Mouse (Mus musculus): ENCODE data around the gene Dbndd2.

The Dbndd2 gene

DNA sequence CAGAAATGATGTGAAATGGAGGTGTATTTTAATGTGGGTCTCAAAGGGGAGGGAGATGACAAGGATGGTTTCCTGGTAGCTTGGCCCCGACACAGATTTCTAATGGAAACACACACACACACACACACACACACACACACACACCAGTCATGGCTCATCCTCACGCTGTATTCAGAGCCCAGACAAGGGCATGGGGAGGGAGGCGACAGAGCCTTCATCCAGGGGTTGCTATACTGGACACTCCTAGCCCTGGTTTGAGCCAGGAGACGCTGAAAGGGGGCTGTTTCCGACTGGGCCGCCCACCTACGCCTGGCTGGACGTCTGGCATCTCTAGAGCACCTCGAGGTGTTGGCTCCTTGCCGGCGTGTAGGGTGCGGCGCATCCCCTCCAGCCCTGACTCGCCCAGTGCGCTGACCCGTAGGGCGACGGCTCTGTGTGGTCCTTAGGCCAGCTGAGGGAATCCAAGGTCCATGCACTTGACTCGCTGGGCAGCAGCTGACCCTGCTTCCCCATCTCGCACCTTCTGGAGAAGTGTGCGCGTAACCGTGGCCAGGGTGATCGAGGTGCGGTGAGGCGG lies at the start of gene Dbndd2:
Dbndd2 (plus strand) TSS at position 426 of the 577 bp plus-strand sequence.
- DNase-seq (ENCODE audit: low read depth) = no peak

DNA sequence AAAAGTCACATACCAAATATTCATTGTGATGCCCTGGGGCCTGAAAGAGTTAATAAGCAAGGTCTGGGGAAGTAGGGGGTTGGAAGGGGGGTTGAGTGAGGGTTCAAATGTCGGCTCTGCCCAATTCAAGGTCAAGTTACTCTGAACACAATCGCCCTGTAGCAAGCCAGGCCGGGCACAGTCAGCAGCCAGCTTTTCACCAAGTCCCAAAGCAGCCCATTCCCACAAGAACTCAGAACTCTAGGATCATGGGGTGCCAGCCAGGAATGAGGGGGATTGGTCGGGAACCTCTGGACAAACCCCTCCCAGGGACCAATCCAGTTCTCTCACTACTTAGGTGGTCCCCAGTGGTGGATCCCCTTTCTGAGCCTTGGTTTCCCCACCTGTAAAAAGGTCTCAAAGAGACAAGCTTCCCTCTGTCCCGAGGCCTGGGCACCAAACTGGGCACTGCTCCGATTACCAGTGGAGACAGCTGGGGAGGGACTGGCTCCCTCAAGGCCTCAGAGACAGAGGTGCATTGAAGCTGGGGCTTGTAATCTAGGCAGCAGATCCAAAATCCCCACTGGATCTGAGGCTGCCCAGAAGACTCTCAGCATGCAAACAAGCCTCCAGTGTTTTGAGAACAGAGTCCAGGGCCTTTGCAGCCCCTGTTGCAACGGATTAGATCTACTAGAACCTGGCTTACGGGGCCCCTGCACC lies 49.5 kb upstream of the Dbndd2 start:
- DNase-seq (ENCODE audit: low read depth) = no peak

DNA sequence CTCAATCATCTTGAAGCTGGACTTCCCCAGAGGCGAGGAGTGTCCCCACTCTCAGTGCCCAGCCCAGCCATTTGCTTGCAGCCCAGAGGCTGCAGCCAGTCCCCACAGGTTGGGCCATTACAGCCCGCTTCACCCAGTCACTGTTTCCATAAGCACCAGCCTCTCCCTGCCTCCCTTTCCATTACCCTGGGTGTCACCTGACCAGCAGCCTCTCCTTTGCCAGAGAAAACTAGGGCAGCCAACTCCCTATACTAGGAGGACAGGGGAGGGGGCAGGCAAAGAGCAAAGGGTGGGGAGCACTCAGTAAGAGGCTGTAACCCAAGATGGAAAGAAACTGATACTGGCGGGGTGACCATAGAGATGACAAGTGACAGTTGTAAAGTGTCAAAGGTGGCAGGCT lies 48.9 kb upstream of the Dbndd2 start:
- no peak for DNase-seq (ENCODE audit: low read depth)

DNA sequence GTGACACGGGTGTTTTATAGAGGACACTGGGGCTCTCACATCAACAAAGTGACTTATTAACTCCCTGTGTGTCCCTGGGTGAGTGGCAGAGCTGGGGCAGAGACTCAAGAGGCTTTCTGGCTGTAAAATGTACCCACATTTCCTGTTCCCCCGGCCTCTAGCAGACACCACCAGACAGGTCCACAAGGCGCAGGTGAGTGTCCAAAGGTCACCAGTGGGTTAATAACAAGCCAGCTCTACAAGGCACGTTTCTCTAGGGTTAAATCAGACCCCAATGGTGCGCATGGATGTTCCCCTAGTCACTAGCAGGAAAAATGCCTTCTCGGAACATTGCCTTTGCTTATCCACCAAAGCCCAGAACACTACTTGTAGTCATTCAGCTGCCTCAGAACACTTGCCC lies 48.2 kb upstream of the Dbndd2 start:
- DNase-seq (ENCODE audit: low read depth) = no peak

DNA sequence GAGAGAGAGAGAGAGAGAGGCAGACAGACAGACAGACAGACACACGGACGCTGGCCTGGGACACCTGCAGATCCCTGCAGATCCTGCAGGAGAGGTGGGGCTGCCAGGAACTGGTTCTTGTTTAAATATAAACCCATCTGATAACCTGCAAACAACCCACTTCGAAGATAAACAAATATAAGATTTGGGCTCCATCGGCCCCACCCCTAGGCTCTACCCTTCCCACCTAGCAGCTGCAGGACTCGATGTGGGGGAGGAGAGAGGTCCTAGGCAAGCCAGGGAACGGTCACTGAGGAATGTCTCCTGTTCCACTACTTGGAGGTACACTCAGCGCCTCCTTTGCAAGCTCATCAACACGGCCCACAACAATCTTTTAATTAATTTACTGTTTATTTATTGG lies 47.6 kb upstream of the Dbndd2 start:
- no peak for DNase-seq (ENCODE audit: low read depth)

DNA sequence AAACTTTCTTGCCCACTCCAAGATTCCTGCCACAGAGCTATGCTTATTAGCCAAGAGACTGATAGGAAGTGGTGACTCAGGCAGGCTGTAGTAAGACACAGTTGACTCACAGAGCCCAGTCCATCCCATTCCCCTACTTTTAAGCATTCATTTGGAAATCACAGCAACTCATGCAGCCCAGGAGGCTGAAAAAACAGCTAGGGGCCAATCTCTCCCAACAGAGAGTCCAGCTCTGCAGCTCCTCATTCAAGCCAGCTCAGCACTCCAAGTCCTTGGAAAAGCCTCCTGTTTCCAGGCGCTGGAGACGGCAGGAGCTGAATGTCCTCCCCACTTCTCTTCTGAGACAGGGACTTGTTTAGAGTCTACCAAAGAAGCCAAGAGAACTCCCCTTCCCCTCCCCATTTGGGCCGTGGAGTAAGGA lies 46.9 kb upstream of the Dbndd2 start:
- no peak for DNase-seq (ENCODE audit: low read depth)

DNA sequence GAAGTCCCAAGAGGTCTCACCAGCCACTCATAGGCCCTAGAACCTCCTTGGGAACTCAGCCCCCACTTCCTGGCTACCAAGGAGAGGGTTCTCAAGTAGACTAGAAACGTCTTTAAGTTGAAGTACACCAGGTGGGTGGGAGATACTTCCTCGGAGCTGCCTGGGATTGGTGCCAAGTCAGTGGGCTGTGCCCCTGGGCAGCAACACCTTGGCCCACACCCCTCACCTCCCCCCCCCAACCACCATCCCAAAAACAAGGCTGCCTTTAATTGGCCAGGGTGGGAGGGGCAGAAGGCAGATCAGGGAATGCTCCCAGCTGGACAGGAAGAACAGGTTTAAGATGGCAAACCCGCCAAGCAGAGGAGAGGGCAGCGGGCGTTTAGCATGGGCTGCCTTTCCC lies 45.6 kb upstream of the Dbndd2 start:
- no peak for DNase-seq (ENCODE audit: low read depth)

DNA sequence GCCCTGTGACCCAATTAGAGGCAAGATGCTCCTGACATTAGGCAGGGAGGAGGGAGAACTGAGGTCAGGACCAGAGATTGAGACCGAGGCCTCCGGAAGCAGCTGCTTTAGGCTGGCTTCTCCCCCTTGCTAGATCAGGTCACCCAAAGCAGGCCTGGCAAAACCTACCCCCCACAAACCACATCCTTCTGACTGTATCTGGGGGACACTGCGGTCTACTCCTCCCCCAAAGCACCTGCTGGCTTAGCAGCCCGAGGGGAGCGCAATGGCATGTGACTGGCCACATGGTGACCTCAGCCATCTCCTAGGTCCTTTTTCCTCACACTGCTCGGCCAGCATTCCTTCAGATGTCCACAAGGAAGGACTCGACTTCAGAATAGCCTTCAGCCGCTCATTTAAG lies 44.8 kb upstream of the Dbndd2 start:
- no peak for DNase-seq (ENCODE audit: low read depth)

DNA sequence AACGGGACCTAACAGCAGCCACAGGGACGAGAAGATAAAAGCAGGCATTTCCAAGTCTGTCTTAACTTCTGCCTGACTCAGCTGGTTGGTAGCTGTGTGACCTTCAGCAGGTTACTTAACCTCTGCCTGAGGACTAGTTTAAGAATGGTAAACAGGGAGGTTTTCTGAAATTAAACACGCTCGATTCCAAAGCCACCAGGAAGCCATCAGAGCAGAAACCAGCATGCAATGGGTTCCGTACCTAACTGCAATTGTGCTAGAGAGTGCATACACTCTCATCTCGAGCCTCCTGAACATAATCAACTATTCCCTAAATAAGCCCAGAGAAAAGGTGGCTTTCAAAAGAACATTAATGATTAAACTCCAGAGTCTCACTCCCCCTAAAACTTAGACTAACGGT lies 44.2 kb upstream of the Dbndd2 start:
- no peak for DNase-seq (ENCODE audit: low read depth)

DNA sequence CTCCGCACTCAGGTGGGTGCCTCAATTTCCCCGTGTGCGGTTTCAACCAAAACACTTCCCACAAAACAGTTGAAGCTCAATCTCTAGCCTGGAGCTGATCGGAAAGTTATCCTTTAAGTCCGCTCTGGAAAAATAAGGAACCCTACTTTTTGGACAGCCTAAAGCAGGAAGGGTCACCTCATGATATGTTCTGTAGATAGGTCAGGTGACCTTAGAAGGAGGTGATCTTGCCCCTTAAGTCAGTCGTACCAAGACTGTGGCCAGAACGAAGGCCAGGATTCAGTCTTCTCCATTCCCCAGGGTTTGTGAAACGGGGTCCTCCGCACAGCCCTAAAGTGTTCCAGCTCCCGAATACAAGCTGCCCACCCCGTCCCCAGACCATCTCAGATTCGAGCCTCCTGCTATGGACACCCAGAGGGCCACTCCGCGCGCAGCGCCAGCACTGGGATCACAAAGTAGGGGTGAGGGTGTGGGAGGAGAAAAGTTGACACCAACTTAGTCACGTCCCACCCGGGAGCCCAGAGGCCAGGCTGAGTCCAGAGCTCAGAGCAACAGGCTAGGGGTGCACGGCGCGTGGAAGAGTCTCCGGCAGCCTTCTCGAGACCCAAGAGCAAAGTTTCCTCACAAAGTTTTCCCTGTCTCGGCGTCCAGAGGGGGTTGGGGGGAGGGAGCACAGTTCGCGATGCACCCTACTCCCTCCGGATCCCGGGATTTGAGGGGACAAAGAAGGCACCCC lies 43.4 kb upstream of the Dbndd2 start:
- no peak for DNase-seq (ENCODE audit: low read depth)

DNA sequence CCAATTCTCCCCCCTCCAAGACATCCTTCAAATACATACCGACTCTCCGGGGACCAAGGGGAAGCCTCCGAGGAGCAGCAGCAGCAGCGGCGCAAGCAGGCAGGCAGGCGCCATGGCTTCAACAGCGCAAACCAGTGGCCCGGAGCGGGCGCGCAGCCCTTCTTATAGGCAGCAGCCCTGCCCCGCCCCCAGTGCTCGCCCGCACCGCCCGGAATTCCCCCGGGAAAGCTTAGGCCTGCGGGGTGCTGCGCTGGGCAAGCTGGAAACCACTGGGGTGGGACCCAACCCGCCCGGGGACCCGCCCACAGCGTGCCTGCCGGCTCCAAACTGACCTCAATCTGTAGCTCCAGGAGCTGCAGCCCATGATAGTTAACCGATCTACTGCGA lies 42.9 kb upstream of the Dbndd2 start:
- DNase-seq (ENCODE audit: low read depth) = no peak

DNA sequence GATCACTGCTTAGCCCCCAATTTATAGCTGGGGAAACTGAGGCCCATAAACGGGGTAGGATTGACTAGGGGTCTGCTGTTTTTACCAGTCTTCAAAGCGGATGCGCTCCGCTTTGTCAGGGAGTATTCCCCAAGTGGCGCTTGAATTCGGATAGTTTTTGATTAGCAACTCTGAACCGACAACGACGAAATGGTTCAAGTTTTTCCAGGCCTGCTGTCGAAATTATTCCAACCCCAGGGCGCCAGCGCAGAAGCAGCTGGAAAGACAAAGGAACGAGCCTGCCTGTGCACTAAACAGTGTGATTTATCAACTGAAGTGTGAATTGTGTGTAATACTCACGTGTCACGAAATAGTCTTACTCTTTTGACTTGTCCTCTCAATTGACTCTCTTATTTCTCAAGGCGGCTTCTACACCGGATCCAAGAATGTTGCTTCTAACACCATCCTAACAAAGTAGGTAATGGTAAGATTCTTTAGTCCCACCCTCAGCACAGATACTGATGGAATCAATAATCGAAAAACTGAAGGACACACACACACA lies 42.4 kb upstream of the Dbndd2 start, which contains the start of gene Sdc4:
Sdc4 (minus strand) TSS at position 428 of the 541 bp plus-strand sequence.
- no peak for DNase-seq (ENCODE audit: low read depth)

DNA sequence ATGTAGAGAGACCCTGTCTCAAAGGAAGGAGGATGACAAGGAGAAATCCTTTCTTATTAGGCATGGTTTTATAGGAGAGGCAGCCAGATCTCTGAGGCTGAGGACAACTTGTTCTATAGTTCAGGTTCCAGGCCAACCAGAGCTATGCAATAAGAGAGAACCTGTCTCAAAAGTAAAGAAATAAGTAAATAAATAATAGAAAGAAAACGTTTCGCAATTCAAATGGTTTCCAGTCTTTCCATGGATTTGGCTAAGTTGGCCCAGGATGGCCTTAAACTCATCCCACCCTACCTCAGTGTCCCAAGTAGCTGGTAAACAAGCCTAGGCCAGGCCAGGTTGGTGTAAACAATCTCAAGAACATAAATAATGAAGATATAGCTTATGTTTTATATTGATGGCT lies 41.2 kb upstream of the Dbndd2 start:
- DNase-seq (ENCODE audit: low read depth) = no peak

DNA sequence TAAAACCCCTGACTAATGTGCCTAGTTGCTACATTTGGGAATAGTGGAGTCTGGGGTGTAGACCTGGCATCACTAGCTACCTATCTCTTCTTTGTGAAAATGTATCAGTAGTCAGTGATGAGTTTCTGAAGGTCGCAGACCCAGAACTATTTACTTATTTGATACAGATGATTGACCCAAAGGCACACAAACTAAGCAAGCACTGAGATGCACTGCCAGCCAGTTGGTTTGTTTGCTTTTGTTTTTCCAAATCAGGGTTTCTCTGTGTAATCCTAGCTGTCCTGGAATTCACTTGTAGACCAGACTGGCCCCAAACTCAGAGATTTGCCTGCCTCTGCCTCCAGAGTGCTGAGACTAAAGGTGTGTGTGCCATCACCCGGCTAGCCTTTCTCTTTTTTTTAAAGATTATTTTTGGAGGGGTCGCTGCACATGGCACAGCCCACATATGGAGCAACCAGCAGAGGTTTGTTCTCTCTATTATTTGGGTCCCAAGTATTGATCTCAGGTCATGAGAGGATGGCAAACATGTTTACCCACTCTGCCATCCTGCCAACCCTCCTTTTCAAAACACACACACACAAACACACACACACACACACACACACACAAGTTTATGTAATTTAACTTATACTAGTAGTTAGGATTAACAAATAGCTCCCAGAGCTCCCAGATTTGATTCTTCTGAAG lies 40.4 kb upstream of the Dbndd2 start:
- no peak for DNase-seq (ENCODE audit: low read depth)

DNA sequence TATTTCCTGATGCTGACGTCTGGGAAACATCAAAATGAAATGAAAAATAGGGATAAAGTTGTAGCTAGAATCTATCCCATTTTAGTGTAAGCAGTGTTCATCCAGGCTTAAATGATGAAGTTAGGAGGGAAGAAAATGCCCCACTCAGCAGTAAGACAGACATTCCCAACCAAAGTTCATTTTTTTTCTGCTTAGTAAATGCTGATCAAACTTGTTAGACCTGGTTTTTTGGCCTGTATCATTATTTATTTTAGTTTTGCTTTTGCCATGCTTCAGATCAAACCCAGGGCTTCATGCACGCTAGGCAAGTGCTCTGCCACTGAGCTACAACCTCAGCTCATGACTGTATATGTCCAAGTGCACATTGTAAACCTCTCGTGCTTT lies 39.8 kb upstream of the Dbndd2 start:
- DNase-seq (ENCODE audit: low read depth) = no peak

DNA sequence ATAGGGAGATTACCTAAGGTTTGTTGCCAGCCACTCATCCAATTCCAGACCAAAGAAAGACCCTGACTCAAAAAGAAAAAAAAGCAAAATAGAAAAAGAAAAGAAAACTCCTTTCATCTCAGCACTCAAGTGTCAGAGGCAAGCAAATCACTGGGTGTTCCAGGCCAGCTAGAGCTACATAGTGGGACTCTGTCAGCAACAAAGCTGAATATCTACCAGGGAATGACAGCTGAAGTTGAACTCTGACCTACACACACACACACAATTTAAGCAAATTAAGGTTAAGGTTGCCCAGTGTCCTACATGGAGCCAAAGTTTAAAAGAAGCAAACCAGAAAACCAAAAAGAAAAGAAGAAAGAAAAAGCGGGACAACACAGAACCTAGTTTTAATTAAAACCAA lies 37.8 kb upstream of the Dbndd2 start:
- DNase-seq (ENCODE audit: low read depth) = no peak

DNA sequence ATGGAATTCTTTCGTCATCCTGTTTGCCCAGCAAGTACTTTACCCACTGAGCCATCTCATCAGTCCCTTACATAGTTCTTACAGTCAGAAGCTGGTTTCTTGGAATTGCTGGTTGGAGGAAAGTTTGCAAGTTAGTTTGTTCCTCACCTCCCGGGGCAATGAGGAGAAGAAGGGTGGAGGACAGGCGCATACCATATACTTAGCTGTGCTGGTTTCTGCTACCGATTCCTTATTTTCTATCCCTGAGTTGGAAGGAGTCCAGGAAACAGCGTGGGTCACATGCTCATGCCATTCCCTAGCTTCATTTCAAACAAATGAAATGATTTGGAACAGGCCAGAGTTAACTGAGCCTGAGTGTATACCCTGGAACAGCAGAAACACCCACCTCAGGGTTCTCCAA lies 37.0 kb upstream of the Dbndd2 start:
- DNase-seq (ENCODE audit: low read depth) = no peak

DNA sequence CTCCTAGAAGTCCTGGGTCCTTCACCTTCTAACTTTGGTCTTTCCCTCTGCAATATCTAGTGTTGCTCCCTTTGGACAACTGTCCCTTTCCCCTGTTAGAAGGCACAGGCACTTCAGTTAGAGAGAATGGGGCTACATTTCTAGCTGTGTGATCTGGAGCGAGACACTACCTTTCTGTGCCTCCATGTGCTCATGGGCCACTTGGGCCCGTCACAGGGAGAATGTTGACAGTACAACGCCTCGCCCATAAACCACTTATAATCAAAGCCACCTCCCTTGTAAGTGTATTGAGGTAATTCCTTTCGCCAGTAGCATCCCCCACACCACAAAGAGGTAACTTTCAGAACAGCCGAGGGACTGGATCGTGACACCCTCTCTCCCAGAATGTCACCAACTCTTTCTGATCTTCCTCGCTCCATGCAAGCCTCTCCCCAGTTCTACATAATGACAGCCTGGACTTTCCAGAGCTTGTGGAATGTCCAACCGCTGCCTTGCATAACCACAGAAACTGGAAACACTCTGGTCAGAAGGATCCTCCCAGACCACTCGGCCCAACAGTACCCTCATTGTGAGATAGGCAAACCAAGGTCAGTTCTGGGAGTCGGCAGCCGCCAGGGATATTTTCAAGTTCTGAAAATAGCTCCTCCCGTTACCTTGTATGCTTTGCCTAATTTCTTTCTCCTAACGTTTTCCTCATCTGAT lies 36.4 kb upstream of the Dbndd2 start:
- DNase-seq (ENCODE audit: low read depth) = no peak

DNA sequence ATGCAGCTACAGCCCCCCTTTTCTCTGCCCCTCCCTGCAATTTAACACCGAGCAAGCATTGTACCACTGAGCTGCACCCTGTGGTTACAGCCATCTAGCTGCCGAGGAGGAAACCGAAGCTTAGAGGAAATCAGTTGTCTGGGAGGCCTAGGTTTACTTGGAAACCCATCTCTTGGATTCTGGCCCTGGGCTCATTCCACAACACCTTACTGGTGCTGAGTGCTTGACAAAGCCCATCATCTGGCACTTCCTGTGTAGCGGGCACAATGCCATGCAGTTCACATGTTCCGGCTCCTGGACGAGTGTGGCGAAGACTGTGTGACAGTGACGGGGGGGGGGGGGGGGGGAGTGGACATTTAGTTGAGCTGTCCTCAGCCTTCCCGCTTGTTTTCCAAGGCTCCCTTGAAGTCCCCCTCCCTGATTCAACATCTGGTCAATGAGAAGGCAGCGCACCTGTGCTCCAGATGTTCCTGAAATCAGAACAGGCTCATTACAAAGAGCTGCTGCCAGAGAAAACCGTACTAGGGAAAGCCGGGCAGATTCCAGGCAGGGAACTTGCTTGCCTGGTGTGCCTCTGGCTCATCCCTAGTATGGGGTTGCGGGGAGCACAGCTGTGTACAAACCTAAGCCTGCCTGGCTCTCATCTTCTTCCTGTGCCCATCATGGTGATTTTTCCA lies 33.8 kb upstream of the Dbndd2 start:
- DNase-seq (ENCODE audit: low read depth) = no peak

DNA sequence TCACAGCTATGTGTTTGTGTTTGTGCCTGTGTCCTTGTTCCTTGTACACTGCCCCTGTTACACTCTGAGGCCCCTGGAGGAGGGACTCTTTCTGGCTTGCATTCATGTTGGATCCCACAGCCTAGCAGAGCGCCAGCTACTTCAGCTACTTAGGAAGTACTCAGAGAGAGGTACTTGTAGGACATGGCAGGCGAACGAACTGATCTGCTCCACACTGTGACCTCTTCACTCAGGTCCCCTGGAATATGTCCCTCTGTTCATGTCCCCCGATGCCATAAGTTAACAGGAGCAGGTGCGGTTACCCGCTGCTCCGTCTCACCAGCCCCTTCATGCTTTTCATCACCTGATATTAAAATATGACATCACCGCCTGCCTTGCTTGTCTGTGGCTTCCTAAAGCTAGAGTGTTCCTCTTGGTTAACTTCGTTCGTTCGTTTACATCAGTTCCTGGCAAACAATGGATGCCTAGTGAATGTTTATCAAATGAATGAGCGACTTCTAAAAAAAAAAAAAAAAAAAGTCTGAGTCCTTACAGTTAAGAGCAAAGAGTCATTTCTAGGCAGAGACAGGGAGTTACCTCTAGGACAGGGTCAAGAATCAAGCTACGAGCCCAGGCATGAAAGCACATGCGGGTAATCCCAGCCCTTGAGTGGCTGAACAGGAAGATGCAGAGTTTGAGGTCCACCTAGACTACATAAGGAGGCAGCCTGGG lies 32.7 kb upstream of the Dbndd2 start:
- no peak for DNase-seq (ENCODE audit: low read depth)
